Mouse (Mus musculus) bone marrow, adult 2 months (tissue): ENCODE measurements around the gene Mrps6.

Source experiments
- CTCF ChIP-seq: fragments of 200-500 bp; IDR thresholded peaks from 2 replicates; pipeline ENCODE4 v1.5.1; 2011; ENCODE audit warnings: low read length, control low read depth; ENCODE audit not compliant: control insufficient read depth, insufficient read depth
- POLR2A ChIP-seq: fragments of 200-500 bp; IDR thresholded peaks from 2 replicates; pipeline ENCODE4 v1.6.1; 2011; ENCODE audit warnings: low read depth, mild to moderate bottlenecking, control low read depth, low read length, borderline replicate concordance; ENCODE audit not compliant: control insufficient read depth

GRCm38 (mm10) chr16:92057456-92057851 lies 616 bp upstream of the Mrps6 start:
- TF ChIP-seq CTCF (no peak), POLR2A (no peak)
